12 mouse cellular contexts compared by ENCODE assay signal in the genomic region with DNA sequence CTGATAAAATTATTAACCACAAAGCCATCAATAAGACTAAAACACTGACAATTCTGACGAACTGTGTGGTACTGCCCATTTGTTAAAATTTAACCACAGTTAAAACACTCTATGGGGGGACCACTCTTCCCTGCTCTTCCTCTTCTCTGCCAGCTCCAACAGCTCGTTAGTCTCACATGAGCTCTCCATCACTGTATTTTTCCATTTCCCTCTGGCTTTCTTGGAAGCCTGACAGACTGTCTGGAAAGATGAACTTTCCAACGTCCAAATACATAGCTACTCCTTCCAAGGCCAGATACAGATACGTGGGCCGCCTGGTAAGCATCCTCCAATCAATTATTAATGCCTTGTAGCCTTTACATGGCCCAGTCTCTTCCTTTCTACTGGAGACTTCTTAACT. TPM values are rescaled to one million over a fixed set of nuclear protein-coding genes. Genes with fewer than 3 reads are reported as not detected.
DNase-seq lines count a peak whose midpoint lies in the region; ATAC-seq lines count a peak whose summit lies in the region.
"Had no signal": no experiment of that assay in that cellular context is flagged by ENCODE, and none has a peak within 500 bp of the region (broad histone marks: within the 10 kb centered on the region; RNA-seq: fewer than 3 reads in every experiment).

No protein-coding gene starts in this region.

- H3K4me2 ChIP-seq in kidney, embryonic 16.5 days (replicated peaks; ENCODE audit: low read depth, low read length) = no peak overlapping the region
- H3K4me2 ChIP-seq in limb, embryonic 15.5 days = no peak overlapping the region

- H3K27me3 ChIP-seq in kidney, embryonic 16.5 days (ENCODE audit: insufficient read depth, low read length) = no peaks in the 10 kb centered on the region
- H3K27me3 ChIP-seq in limb, embryonic 15.5 days = no peaks in the 10 kb centered on the region

- no peak overlapping the region for H3K27ac ChIP-seq in kidney, embryonic 16.5 days (ENCODE audit: low read length)
- H3K27ac ChIP-seq in limb, embryonic 15.5 days = no peak overlapping the region
- H3K27ac ChIP-seq: kidney, postnatal 0 days had no signal

- H3K4me1 ChIP-seq in kidney, embryonic 16.5 days (ENCODE audit: insufficient read depth, low read length) = 0 out of 2 replicates have a peak, but pooled peaks cover 2% of the 10 kb centered on the region
- 0 out of 2 replicates have a peak, but pooled peaks cover 5% of the 10 kb centered on the region for H3K4me1 ChIP-seq in limb, embryonic 15.5 days

- no peaks in the 10 kb centered on the region for H3K36me3 ChIP-seq in kidney, embryonic 16.5 days (ENCODE audit: insufficient read depth, low read length)
- no peaks in the 10 kb centered on the region for H3K36me3 ChIP-seq in limb, embryonic 15.5 days

- ATAC-seq in cerebellum, adult (ENCODE audit: insufficient number of reproducible peaks, low FRiP score, low TSS enrichment) = peak; percentile 55
- ATAC-seq in kidney, embryonic 16.5 days (ENCODE audit: low FRiP score, low TSS enrichment) = no peak
- ATAC-seq in limb, embryonic 15.5 days (ENCODE audit: insufficient number of reproducible peaks, low FRiP score, low TSS enrichment, low read depth) = peak; percentile 74; the same call in 1 of the 2 replicates
- ATAC-seq in CD4-positive, CD25-positive, alpha-beta regulatory T cell, adult 4 months = no peak
- ATAC-seq: forebrain, embryonic 16.5 days had no signal

- 43% methylated on average over 5 of the region's 5 CpGs for WGBS in kidney, embryonic 16.5 days
- 39% methylated on average over 5 of the region's 5 CpGs for WGBS in limb, embryonic 15.5 days

- H3K4me3 ChIP-seq in kidney, embryonic 16.5 days (ENCODE audit: low read length) = no peak overlapping the region
- no peak overlapping the region for H3K4me3 ChIP-seq in limb, embryonic 15.5 days

- no peaks in the 10 kb centered on the region for H3K9me3 ChIP-seq in kidney, embryonic 16.5 days (ENCODE audit: low read length)
- H3K9me3 ChIP-seq in limb, embryonic 15.5 days = no peaks in the 10 kb centered on the region

- no peak overlapping the region for H3K9ac ChIP-seq in kidney, embryonic 16.5 days (replicated peaks; ENCODE audit: low read length)
- no peak overlapping the region for H3K9ac ChIP-seq in limb, embryonic 15.5 days

- no peak for DNase-seq in cerebellum, postnatal 4 days (ENCODE audit: low spot score in 2 of 2)
- DNase-seq in kidney, adult 8-10 months = peak; percentile 56 to 64
- DNase-seq in cerebellum, adult 11 months = peak; percentile 42
- DNase-seq in natural killer cell, adult 2 months (ENCODE audit: low spot score in 2 of 2) = no peak
- DNase-seq: spleen, adult 18-20 months; thymus, postnatal 36 days had no signal

RNA-seq across cellular contexts. Expression of a gene that starts 38.3 kb away (rescaled TPM):
- 9.6 and 10.3 TPM in 2 replicates for polyA plus RNA-seq in kidney, embryonic 16.5 days (2015; fragmentation: Nextera tagmentation; extraction: Ambion mirVana)
- 7.3 and 7.9 TPM in 2 replicates for polyA plus RNA-seq in limb, embryonic 15.5 days (2015; fragmentation: Nextera tagmentation; extraction: Ambion mirVana)
- 1 to 10 TPM; 2.5 to 3.0 TPM for polyA plus RNA-seq in CD4-positive, CD25-positive, alpha-beta regulatory T cell, adult 4 months (2017; shearing (Covaris generic))

Comparison
In these comparisons a context has a peak if more than half of its experiments do, and no peak if none do; other contexts are left out.
1. DNase-seq: peak in kidney, adult 8-10 months (2 of 2) and cerebellum, adult 11 months (single experiment); none in cerebellum, postnatal 4 days (0 of 2) and natural killer cell, adult 2 months (0 of 2).
2. ATAC-seq: peak in cerebellum, adult (single experiment) and limb, embryonic 15.5 days (single experiment); none in kidney, embryonic 16.5 days (single experiment) and CD4-positive, CD25-positive, alpha-beta regulatory T cell, adult 4 months (single experiment).